Mouse (Mus musculus): ENCODE measurements around the gene Klf6.

Klf6 gene

DNA sequence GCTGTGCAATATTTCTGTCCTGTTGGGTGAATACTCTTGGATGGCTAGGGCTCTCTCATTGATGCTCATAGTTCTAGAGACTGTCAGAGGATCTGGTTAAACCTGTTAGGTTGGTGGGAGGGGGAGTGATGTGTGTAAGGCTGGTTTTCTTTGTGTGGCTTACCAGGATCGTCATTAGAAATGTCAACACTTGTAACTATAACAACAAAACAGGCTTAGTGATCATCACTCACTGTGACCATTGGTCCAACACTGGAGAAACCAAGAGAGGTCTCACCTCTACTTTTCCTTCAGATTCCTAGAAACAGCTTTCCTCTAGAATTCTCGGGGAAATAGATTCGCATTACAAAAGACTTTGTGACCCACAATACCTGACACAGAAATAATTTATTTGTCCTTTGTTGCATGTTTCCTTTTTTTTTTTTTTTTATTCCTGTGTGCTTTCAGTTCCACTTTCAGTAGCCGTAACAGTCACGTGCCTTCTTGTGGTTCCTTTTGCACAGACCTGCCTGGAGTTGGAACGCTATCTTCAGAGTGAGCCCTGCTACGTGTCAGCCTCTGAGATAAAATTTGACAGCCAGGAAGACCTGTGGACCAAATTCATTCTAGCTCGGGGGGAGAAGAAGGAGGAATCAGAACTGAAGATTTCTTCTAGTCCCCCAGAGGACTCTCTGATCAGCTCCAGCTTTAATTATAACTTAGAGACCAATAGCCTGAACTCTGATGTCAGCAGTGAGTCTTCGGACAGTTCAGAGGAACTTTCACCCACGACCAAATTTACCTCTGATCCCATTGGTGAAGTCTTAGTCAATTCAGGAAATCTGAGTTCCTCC is 3.2 kb downstream of the Klf6 start:
- DNase-seq = peak; percentile 30

GRCm38 (mm10) chr13:5865098-5865415 is 3.8 kb downstream of the Klf6 start:
- DNase-seq = no peak

DNA sequence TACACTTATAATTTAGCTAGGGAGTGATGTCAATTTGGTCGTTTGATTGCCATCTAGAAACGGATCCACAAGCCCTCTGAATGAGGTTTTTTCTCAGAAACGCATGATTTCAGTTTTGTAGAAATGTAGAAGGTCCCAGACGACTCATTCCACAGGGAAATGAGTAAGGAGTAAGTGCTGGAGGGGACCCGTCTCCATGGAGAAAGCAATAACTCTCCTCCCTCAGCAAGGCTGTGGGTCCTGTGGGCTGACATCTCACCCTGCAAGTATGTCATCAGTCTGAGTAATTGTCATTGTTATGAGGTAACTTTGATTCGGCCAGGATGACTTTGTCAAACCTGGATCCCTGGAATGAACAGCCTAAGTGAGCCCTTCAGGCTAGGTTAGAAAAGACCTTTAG is 4.8 kb downstream of the Klf6 start:
- DNase-seq = no peak

DNA sequence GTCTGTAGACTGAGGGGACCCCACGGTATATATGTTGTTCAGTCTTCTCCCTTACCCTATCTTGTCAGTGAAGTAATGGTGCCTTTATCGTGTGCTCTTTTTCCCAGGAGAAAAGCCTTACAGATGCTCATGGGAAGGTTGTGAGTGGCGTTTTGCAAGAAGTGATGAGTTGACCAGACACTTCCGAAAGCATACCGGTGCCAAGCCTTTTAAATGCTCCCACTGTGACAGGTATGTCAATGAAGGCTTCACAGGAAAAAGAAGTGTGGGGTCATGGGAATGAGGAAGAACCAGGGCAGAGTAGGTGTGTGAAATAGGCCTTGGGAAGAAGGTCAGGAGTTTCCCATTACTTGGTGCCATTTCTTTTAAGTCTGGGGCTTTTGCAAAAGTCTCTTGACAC is 5.2 kb downstream of the Klf6 start:
- no peak for DNase-seq

DNA sequence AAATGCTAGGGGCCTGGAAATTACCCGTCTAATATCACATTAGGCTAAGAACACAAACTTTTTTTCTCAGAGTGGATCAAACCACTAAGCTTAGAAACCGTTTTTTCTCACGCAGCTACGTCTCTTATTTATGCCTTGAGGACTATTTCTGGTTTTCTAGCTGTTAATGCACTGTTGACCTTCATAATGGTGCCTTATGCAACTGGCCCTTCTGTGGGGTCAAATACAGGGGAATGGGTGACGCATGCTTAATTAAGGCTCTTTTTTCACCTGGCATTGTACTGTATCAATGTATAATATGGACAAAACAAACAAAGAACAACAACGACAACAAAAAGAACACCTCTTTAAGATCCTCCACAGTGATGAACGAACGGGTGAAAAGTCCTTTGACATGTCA is 7.1 kb downstream of the Klf6 start:
- no peak for DNase-seq

- DNase-seq = no peak
Observed at GRCm38 (mm10) chr13:5869433-5869832, 8.2 kb downstream of the Klf6 start.

GRCm38 (mm10) chr13:5869842-5870241 is 8.6 kb downstream of the Klf6 start:
- peak; percentile 46 for DNase-seq

DNA sequence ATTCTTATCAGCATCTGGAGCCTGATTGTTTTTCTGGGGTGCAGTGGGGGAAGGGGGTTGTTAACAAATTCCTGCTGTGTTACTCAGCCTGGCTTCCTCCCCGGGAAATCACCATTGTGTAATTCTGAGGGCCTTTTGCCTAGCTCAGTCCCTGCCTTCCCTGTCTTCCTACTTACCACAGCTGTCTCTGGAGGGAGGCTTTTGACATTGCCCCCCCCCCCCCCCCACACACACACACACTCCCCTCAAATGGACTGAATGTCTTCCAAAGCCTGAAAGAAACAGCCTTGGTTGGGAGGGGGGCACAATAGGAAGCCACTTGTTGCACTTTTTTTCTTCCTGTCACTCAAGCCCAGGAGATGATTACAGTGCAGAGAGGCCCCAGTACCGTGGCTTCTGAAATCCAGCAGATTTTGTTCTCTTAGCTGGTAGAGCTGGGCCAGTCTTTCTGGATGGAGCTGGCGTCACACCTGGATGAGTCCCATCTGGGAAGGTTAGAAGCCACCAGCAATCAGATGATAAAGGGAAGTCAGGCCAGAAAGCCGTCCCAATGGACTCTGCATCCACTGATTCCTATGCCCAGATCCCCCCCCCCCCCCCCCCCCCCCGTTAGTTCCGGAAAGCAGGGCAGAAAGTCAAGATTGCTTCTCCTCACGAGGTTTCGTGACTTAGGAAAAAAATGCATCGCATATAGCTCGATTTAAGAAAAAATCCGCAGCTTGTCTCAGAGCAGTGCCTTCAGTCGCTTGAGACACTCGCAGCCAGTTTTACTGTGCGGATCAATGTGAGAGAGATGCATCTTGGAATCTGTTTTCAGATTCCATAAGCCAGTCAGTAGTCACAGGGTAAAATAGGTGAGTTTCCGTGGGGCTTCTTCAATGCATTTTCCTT is 9.3 kb downstream of the Klf6 start:
- peak; percentile 48 for DNase-seq

- DNase-seq = no peak
Observed at GRCm38 (mm10) chr13:5871414-5871813, 10.1 kb downstream of the Klf6 start.

GRCm38 (mm10) chr13:5873681-5874080 is 12.4 kb downstream of the Klf6 start:
- no peak for DNase-seq

DNA sequence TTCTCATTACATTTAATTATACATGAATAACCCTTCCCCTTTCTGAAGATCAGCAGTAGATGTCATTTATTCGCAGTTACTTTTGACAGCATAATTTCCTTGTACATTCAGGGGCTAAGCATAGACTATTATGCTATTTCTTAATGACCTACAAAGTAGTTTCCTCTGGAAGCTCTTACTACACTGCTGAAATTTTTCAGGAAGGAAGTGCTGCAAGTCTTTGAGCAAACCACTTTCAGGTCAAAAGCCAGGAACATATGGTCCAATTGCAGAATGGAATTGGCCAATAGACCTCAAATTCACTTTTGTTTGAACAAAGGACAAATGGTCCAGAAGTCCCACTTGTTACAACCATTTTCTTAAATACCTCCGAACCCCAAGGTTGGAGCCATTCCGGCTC is 14.2 kb downstream of the Klf6 start:
- no peak for DNase-seq

DNA sequence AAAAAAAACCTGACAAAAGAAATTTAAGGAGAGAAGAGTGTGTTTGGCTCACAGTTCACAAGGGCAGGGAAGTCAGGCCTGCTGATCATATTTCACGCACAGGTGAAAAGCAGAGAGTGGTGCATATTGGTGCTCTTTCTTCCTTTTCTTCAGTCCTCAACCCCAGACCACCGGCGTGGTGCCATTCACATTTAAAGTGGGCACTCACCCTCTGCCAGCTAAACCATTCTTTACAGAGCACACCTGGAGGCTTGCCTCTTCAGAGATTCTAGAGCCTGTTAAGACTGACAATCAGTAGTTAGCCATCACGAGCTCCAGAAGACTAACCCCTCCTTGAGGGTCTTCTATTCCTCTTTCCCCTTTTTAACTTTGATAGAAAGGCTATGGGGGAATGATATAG is 17.5 kb downstream of the Klf6 start:
- DNase-seq = no peak

DNA sequence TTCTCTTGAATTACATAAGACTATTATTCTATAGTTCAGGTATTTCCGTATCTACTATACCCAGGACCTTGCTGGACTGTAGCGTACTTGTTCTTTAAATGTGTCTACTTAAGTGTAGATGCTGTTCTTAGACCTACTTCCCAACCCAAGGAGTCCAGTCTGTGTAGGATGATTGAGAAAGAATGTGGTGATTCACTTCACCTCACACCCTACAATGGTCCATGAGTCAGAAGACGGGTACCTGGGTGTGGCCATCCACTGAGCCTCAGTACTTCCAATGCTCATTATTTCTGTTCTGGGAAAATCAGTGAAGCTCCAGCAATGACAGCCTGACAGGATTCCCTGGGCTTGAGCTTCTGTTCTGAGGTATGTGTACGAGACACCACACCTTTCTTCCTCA is 25.5 kb downstream of the Klf6 start:
- no peak for DNase-seq

DNA sequence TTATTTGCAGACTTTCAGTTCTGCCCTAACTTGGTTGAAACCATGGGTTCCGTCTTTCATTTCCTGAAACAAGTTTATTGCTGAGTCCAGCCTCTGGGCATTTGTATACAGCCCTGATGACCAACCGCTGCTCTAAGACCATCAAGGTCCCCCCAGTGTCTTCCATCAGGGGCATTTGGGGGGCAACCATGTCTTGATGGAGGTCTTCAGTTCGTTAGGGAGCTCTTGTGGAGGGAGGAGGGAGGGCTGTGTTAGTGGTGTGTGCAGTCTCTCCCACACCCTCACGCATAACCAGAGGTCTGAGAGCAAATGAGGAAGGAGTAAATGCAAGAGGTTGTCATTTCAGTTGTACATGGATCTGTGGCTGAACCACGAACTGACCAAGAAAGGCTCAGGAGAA is 26.9 kb downstream of the Klf6 start:
- no peak for DNase-seq

- no peak for DNase-seq
Observed at GRCm38 (mm10) chr13:5888731-5889130, 27.4 kb downstream of the Klf6 start.

GRCm38 (mm10) chr13:5890035-5890434 is 28.8 kb downstream of the Klf6 start:
- no peak for DNase-seq

GRCm38 (mm10) chr13:5892684-5893447 is 31.6 kb downstream of the Klf6 start:
- DNase-seq = no peak

- DNase-seq = no peak
Observed at GRCm38 (mm10) chr13:5894910-5895309, 33.6 kb downstream of the Klf6 start.

- DNase-seq = no peak
Observed at GRCm38 (mm10) chr13:5895851-5896250, 34.6 kb downstream of the Klf6 start.

GRCm38 (mm10) chr13:5897176-5897959 is 36.1 kb downstream of the Klf6 start:
- peak; percentile 36 for DNase-seq

DNA sequence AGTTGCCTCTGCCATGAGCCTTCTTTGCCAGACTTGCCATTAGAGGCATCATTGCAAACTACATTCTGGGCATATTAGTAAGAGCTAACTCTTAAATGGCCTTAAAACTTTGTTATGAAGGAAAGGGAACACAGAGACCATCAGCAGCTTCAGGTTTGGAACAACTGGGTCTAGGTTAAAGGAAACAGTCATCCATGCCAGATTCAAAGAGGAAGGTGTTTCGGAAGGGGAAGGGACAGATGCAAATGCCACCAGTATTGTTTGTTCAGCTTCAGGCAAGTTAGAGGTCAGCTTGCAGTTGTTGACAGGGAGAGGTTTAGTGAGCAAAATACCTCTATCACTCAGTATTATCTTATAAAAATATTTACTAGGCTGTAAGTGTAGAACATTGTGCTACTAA is 37.7 kb downstream of the Klf6 start:
- no peak for DNase-seq

GRCm38 (mm10) chr13:5899641-5900040 is 38.4 kb downstream of the Klf6 start:
- DNase-seq = no peak

GRCm38 (mm10) chr13:5913201-5913600 is 51.9 kb downstream of the Klf6 start:
- no peak for DNase-seq

Data from embryo, embryonic 11 days (tissue).